Mouse (Mus musculus): ENCODE measurements around the gene Pafah2. TPM values are rescaled to one million over a fixed set of nuclear protein-coding genes. Genes with fewer than 3 reads are reported as not detected.

Gene Pafah2
- polyA plus RNA-seq, 1 experiment from 2014 or later, result 9.0 TPM

Small RNAs within 50 kb of the gene (microRNA-seq; reads per million reads assigned to microRNA genes)
- gene Gm23634, result not detected

Other genes with a start within 250 kb of the Pafah2 start
- 25.8 and 28.3 TPM in 2 replicates for gene Cep85, start 209.2 kb upstream of the Pafah2 start, polyA plus RNA-seq (2015; fragmentation: Nextera tagmentation; extraction: Ambion mirVana)
- gene Gm7534, start 193.3 kb upstream of the Pafah2 start, polyA plus RNA-seq (2015; fragmentation: Nextera tagmentation; extraction: Ambion mirVana), result not detected in 2 replicates
- gene Catsper4, start 168.9 kb upstream of the Pafah2 start, polyA plus RNA-seq (2015; fragmentation: Nextera tagmentation; extraction: Ambion mirVana), result not detected in 2 replicates
- 1.3 and 1.5 TPM in 2 replicates for gene Cnksr1, start 157.9 kb upstream of the Pafah2 start, polyA plus RNA-seq (2015; fragmentation: Nextera tagmentation; extraction: Ambion mirVana)
- gene E130218I03Rik, start 152.7 kb upstream of the Pafah2 start, polyA plus RNA-seq (2015; fragmentation: Nextera tagmentation; extraction: Ambion mirVana), result 0.17 and 0.21 TPM in 2 replicates
- gene Zfp593, start 150.7 kb upstream of the Pafah2 start, polyA plus RNA-seq (2015; fragmentation: Nextera tagmentation; extraction: Ambion mirVana), result 9.2 and 9.9 TPM in 2 replicates
- not detected in 2 replicates for gene Gm30191, start 149.4 kb upstream of the Pafah2 start, polyA plus RNA-seq (2015; fragmentation: Nextera tagmentation; extraction: Ambion mirVana)
- gene Grrp1, start 142.2 kb upstream of the Pafah2 start, polyA plus RNA-seq (2015; fragmentation: Nextera tagmentation; extraction: Ambion mirVana), result 4.3 and 5.0 TPM in 2 replicates
- 13.4 and 13.5 TPM in 2 replicates for gene Pdik1l, start 108.4 kb upstream of the Pafah2 start, polyA plus RNA-seq (2015; fragmentation: Nextera tagmentation; extraction: Ambion mirVana)
- 108 and 136 TPM in 2 replicates for gene Trim63, start 81.2 kb upstream of the Pafah2 start, polyA plus RNA-seq (2015; fragmentation: Nextera tagmentation; extraction: Ambion mirVana)
- gene Slc30a2, start 53.1 kb upstream of the Pafah2 start, polyA plus RNA-seq (2015; fragmentation: Nextera tagmentation; extraction: Ambion mirVana), result 0.11 and 0.19 TPM in 2 replicates
- gene Extl1, start 12.5 kb upstream of the Pafah2 start, polyA plus RNA-seq (2015; fragmentation: Nextera tagmentation; extraction: Ambion mirVana), result 2.7 and 3.3 TPM in 2 replicates
- gene Stmn1, start 72.0 kb downstream of the Pafah2 start, polyA plus RNA-seq (2015; fragmentation: Nextera tagmentation; extraction: Ambion mirVana), result 988 and 1,051 TPM in 2 replicates
- 10.0 and 10.9 TPM in 2 replicates for gene Paqr7, start 100.4 kb downstream of the Pafah2 start, polyA plus RNA-seq (2015; fragmentation: Nextera tagmentation; extraction: Ambion mirVana)
- gene Aunip, start 114.7 kb downstream of the Pafah2 start, polyA plus RNA-seq (2015; fragmentation: Nextera tagmentation; extraction: Ambion mirVana), result 8.5 and 11.2 TPM in 2 replicates
- gene Mtfr1l, start 139.1 kb downstream of the Pafah2 start, polyA plus RNA-seq (2015; fragmentation: Nextera tagmentation; extraction: Ambion mirVana), result 142 and 144 TPM in 2 replicates
- gene Selenon, start 155.8 kb downstream of the Pafah2 start, polyA plus RNA-seq (2015; fragmentation: Nextera tagmentation; extraction: Ambion mirVana), result 7.5 and 8.0 TPM in 2 replicates

All from heart, embryonic 13.5 days (tissue).